Mouse (Mus musculus): Measurements from ENCODE around the gene Zfp964.
"Not testable (repeated sequence)": the region's sequence is repeated elsewhere in the genome, so short reads cannot be mapped to it uniquely, and the experiment has no call there.

Gene Zfp964

DNA sequence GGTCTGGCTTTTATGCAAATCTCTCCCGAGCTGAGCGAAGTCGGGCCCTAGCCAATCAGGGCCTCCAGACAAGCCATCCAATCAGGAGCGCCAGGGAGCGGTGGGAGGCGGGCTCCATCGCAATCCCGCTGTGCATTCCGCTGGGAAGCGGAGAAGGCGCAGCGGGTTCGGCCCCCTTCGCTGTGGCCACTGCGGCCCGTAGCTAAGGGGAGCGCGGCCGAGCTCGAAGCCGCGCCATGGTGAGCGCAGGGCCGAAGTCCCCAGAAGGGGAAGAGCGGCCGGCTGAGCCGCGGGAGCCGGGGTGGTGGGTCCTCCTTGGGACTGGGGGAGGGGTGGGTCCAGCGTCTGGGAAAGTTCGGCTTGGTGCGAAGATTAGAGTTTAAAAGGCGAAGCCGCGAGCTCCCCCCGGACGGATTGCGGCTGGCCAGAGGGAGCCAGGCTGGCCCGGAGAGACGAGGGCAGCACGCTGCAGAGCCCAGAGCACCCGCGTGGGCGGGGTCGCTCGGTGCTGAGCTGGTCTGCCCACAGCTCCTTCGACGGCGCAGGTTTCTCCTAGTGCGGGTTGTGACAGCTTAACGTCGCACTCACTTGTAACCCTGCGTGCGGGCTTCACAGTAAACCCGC is at the start of gene Zfp964:
Gene Zfp964 (plus strand): TSS at position 122 of the 624 bp plus-strand sequence.
- peak; percentile 92 for DNase-seq

DNA sequence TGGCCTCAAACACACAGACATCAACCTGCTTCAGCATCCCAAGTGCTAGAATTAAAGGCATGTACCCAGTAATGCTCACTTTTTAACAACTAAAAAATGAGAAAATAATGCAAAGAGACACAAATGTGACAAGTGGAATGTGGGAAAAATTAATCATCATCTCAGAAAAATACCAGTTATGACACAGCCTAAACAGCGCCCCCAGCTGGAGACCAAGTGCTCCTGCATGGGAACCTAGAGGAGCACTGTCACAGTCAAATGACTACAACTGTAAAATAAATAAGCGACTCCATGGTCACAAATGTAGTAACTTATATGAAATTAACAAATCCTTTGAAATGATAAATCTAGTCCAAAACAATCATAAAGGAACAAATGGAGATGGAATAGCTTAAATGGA is 39.6 kb upstream of the Zfp964 start:
- DNase-seq, result no peak

DNA sequence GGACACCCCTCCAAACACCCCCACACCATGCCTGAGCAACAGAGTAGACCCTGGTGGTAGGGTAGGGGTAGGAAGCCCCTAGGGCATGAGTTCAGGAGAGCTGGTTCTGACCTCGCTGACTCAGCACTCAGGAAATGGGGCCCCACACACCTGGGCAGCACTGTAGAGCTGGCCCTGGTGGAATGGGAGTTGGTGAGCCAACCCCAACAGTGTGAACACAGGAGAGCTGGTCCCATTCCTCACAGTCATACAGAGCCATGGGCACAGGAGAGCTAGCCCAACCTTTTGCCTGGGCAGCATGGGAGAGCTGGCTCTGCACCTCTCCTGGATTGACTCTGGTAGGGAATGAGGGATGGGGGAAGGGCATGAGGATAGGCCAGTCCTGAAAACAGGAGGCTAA is 36.2 kb upstream of the Zfp964 start:
- no peak for DNase-seq

DNA sequence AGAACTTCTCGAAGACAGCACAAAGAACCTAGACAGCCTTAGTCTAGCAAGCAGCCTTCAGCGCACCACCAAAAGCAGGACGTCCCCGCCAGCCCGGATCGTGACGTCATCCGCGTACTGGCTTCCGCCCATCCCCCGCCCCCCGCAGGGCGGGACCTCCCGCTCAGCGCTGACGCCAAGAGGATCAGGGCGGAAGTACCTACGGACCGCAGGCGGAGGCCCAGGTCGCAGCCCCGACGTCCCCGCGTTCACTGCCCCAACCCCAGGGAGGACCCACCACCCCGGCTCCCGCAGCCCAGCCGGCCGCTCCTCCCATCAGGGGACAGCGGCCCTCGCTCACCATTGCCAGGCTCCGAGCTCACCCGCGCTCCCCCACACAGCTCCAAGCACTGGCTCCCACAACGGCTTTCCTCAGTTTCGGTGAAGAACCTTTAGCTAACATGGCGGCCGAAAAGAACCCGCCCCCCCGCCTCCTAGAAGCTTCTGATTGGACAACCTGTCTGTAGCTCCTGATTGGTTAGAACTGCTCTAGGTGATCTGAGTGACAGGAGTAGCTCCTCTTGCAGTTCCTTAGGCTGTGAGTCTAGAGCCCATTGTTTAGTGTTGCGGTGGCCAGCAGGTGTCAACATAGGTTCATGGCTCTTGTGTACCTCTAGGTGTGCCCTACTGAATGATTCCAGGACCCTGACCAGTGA is 29.0 kb upstream of the Zfp964 start, which contains the start of gene Zfp868:
Gene Zfp868 (minus strand): TSS at position 454 of the 695 bp plus-strand sequence.
- DNase-seq, result peak; percentile 99

DNA sequence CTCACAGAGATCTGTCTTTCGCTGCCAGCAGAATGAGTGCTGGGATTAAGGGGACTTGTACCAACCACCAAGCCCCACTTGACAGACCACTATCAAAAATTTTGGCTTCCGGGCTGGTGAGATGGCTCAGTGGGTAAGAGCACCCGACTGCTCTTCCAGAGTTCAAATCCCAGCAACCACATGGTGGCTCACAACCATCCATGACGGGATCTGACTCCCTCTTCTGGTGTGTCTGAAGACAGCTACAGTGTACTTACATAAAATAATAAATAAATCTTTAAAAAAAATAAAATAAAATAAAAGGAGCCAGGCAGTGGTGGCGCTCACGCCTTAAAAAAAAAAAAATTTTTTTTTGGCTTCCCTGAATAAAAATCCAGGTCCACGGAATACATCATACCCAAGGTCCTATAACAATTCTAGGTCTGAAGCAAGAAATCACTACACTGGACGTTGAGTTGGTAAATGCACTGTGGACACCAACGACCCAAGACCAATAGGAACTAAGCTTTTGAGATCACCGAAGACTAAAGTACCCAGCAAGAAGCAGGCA is 396 bp upstream of the Zfp964 start:
- DNase-seq, result no peak

GRCm38 (mm10) chr8:69661294-69661693 is 7.0 kb downstream of the Zfp964 start:
- no peak for DNase-seq

- not testable (repeated sequence) for DNase-seq
Observed at GRCm38 (mm10) chr8:69665051-69665450, 10.8 kb downstream of the Zfp964 start.

DNA sequence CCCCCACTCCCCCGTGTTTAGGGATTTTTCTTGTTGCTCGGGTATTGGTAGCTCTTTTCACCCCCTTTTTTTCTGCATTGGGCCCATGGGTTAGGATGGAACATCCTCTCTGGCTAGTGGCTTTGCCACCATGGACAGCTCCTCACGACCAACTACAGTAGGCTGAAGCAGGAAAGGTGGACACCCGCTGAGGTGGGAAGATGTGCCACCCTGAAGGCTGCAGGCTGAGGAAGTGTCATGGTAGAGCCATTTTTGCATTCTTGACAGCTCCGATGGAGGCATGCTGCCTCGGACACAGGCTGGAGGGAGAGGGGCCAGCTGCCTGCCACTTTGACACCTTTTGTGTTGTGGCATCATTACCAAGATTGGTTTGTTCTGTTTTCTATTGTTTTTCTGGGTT is 47.5 kb downstream of the Zfp964 start:
- DNase-seq, result no peak

DNA sequence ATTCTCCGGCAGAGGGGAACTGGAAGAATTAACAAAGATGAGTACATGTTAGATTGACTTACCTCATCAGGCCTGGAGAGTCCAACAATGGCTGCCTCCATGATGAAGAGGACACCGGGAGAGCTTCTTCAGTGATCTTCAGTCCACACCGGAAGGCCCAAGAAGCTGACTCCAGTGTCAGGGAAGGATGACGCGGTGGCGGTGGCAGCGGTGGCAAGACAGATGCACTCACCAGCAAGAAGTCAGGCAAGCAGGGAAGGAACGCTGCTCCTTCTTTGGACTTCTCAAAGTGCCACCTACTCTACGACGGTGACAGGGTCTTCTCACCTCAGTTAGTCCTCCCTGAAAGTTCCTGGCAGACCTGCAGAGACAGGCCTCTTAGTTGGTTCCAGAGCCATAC is 56.3 kb downstream of the Zfp964 start, which contains the start of gene Zfp869:
Gene Zfp869 (minus strand): TSS at position 101 of the 400 bp plus-strand sequence.
- DNase-seq, result not testable (repeated sequence)

- no peak for DNase-seq
Observed at GRCm38 (mm10) chr8:69713516-69713915, 59.2 kb downstream of the Zfp964 start.

GRCm38 (mm10) chr8:69715366-69715765 is 61.1 kb downstream of the Zfp964 start:
- DNase-seq, result no peak

All from cerebellum, adult 8-10 months (tissue).